Mouse (Mus musculus): ENCODE data around the gene Klra2.
"Not testable (repeated sequence)": the region's sequence is repeated elsewhere in the genome, so short reads cannot be mapped to it uniquely, and the experiment has no call there.

The Klra2 gene

GRCm38 (mm10) chr6:131247206-131247605 is at the start of gene Klra2:
Klra2 (minus strand) TSS chr6:131247362.
- no peak for DNase-seq (ENCODE audit: low spot score)

- no peak for DNase-seq (ENCODE audit: low spot score)
These were observed 47.4 kb upstream of the Klra2 start for GRCm38 (mm10) chr6:131294435-131295112.

GRCm38 (mm10) chr6:131293916-131294315 is 46.8 kb upstream of the Klra2 start:
- DNase-seq (ENCODE audit: low spot score): no peak

DNA sequence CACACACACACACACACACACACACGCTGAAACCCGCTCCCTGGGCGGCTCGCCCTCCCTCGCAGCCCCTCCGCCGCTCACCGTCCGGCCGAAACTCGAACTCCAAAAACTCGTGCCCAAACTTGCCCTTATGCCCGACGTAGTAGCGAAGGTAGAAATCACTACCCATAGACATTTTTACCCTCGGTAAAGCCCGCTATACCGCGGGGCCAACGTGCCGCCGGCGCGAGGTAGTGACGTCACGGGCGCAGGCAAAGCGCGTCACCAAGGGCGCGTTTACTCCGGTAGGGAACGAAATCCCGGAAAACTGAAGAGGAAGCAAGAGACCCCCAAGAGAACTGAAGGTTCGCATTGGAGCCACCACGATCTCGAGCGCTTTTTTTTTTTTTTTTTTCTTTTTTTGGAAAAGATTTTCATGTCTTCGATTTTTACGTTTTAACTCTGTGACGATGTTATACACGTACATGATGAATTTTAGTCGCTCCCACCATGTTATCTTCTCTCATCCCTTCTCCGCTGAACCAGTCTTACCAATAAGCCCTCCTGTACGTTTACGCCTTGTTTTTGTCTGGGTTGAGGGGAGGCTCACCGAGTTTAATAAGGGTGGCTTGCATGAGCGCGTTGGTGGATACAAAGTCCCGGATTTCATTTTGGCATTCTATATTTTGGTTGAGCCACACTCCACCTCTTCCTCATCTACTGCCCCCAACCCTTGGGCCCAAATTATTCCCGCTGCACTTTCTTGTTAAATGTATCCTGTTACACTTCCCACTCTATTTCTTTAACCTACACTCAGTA is 46.0 kb upstream of the Klra2 start, which contains the start of gene Magohb:
TSS of gene Magohb (minus strand) at position 254 of the 798 bp plus-strand sequence.
- peak; percentile 80 for DNase-seq (ENCODE audit: low spot score)

DNA sequence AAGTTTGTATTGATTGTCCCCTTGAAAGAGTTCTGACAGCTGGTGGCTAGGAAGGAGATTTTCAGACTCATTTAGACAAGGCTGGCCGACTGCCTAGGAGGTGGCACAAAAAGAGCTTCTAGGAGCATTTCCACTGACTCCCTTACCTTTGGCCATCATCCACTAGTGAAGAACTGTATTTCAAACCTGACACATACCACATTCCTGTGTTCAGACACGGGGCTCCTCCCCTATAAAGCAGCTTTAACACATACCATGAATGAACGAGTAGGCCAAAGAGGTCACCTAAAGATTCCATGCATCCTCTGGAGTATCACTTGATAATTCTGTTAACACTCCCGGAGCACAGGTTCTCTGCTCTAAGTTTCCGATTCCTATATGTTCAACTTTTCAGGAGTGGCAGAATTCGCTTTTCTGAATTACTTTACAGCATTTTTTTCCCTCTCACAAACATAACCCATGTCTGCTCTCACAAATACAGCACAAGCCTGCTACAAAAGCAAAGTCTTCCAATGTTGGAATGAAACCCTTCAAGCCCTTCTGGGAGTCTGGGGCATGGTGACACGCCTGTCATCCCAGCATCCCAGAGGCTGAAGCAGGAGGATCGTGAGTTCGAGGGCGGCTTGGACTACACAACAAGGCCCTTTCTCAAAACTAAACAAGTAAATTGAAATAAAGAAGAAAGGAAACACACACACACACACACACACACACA is 45.3 kb upstream of the Klra2 start:
- no peak for DNase-seq (ENCODE audit: low spot score)

GRCm38 (mm10) chr6:131290430-131290829 is 43.3 kb upstream of the Klra2 start:
- no peak for DNase-seq (ENCODE audit: low spot score)

DNA sequence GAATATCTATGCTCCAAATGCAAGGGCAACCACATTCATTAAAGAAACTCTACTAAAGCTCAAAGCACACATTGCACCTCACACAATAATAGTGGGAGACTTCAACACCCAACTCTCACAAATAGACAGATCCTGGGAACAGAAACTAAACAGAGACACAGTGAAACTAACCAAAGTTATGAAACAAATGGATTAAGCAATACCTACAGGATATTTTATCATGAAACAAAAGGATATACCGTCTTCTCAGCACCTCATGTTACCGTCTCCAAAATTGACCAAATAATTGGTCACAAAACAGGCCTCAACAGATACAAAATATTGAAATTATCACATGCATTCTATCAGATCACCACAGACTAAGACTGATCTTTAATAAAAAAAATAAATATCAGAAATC is 31.0 kb upstream of the Klra2 start:
- DNase-seq (ENCODE audit: low spot score): not testable (repeated sequence)

- DNase-seq (ENCODE audit: low spot score): no peak
These were observed 29.5 kb upstream of the Klra2 start for GRCm38 (mm10) chr6:131276659-131277058.

GRCm38 (mm10) chr6:131272311-131272710 is 25.1 kb upstream of the Klra2 start:
- no peak for DNase-seq (ENCODE audit: low spot score)

DNA sequence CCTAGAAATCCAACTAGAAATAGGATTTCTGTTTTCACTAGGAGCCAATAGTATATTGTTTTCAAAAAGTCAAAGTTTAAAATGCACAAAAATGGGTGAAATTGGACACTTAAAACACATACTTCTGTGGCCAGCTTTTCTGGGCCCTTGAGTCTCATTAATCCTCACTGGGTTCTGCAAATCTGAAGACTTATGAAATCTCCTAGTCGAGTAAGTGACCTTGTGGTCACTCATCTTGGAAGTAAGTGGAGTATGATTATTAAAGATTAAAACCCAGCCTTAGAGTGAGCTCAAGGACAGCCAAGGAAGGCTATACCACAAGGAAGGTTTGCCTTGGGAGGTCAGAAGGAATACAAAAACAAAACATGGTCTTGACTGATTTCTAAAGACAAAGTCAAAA is 23.1 kb upstream of the Klra2 start:
- DNase-seq (ENCODE audit: low spot score): no peak

DNA sequence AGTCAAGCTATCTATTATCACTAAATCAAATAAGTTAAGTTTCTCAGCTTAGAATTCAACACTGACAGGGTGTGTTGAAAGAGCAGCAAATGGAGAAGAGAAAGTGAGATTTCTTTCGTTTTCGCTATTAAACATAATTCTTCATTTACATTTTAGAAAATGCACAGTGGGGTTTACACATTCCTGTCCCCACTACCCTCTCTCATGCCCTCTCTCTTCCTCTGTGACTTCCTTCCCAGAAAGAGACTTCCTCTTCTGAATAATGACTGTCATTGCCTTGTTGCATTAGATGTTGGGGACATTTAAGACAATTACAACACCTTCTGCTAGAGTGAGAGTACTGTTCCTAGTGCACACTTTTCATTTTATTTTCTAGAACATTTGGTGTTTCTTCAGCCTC is 22.4 kb upstream of the Klra2 start:
- no peak for DNase-seq (ENCODE audit: low spot score)

- DNase-seq (ENCODE audit: low spot score): no peak
These were observed 17.0 kb upstream of the Klra2 start for GRCm38 (mm10) chr6:131264175-131264574.

- DNase-seq (ENCODE audit: low spot score): no peak
These were observed 15.6 kb upstream of the Klra2 start for GRCm38 (mm10) chr6:131262778-131263177.

GRCm38 (mm10) chr6:131262009-131262408 is 14.8 kb upstream of the Klra2 start:
- DNase-seq (ENCODE audit: low spot score): no peak

DNA sequence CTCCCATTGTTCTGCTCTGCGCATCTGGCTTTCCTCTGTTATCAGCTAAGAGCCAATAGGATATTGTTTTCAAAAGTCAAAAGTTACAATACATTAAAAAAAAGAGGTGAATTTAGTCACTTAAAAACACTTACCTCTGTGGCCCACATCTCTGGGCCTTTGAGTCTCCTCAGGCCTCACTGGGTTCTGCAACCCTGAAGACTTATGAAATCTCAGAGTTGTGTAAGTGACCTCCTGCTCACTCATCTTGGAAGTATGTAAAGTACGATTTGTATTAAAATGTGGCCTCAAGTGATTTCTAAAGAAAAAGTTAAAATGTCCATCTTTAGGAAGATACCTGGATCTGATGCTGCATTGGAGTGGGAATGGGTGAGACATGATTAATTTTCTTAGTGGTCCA is 2.1 kb downstream of the Klra2 start:
- no peak for DNase-seq (ENCODE audit: low spot score)
